15 mouse cellular contexts compared by ENCODE assay signal in the genomic region with DNA sequence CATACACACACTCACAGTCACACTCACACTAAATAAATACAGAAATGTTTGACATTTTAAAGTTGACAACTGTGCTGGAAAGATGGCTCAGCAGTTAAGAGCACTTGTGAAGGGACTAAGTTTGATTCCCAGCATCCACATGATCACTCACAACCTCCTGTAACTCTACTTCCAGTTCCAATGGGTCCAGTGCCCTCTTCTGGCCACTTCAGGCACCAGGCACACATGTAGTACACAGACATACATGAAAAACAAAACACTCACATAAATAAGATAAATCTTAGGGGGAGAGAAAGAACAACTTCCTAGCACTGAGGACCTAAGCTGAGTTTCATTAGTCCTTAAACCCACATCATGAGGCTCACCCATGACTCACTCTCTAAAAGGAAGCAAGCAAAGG.
DNase-seq lines count a peak whose midpoint lies in the region; ATAC-seq and TF ChIP-seq lines count a peak whose summit lies in the region.
"Had no signal": no experiment of that assay in that cellular context is flagged by ENCODE, and none has a peak within 500 bp of the region (broad histone marks: within the 10 kb centered on the region; RNA-seq: fewer than 3 reads in every experiment).

No protein-coding gene starts in this region.

- no peaks in the 10 kb centered on the region for H3K4me1 ChIP-seq in stomach, postnatal 0 days (replicated peaks; ENCODE audit: control insufficient read depth, insufficient read depth)
- H3K4me1 ChIP-seq: embryonic facial prominence, embryonic 13.5 days; forebrain, embryonic 12.5 days had no signal

- peak; percentile 51 for TF ChIP-seq CTCF in layer of hippocampus, adult 2 months (conservative IDR thresholded peaks at IDR 0.05)
- TF ChIP-seq CTCF in stomach, postnatal 0 days (IDR thresholded peaks at IDR 0.05; ENCODE audit: low read depth): peak; percentile 45

- H3K4me2 ChIP-seq in stomach, postnatal 0 days (replicated peaks; ENCODE audit: low read depth): no peak overlapping the region
- H3K4me2 ChIP-seq: embryonic facial prominence, embryonic 13.5 days; forebrain, embryonic 12.5 days; hindbrain, embryonic 14.5 days had no signal

- H3K27me3 ChIP-seq in stomach, postnatal 0 days (ENCODE audit: control insufficient read depth, insufficient read depth, low read length): no peaks in the 10 kb centered on the region
- H3K27me3 ChIP-seq: embryonic facial prominence, embryonic 13.5 days; forebrain, embryonic 12.5 days had no signal

- no peak overlapping the region for H3K27ac ChIP-seq in layer of hippocampus, adult 2 months
- no peak overlapping the region for H3K27ac ChIP-seq in stomach, postnatal 0 days (replicated peaks)
- H3K27ac ChIP-seq: embryonic facial prominence, embryonic 13.5 days; forebrain, embryonic 12.5 days; hindbrain, embryonic 14.5 days had no signal

- no peak for ATAC-seq in stomach, postnatal 0 days (ENCODE audit: low FRiP score, low TSS enrichment)
- ATAC-seq: midbrain, embryonic 16.5 days had no signal

- DNase-seq in layer of hippocampus, adult 2 months (ENCODE audit: low spot score in 2 of 2): no peak
- DNase-seq in layer of hippocampus, postnatal 36 days: no peak
- peak; percentile 39 for DNase-seq in thymus, postnatal 4 days
- DNase-seq in thymus, postnatal 10 days (ENCODE audit: low spot score in 2 of 2): no peak
- peak; percentile 25 for DNase-seq in NIH3T3 (ENCODE audit: low read depth)
- no peak for DNase-seq in stomach, postnatal 0 days (ENCODE audit: low spot score)
- DNase-seq in embryo, embryonic 11 days: no peak
- DNase-seq in right cerebral cortex, postnatal 25 days: no peak
- DNase-seq: cerebellum, postnatal 36 days; heart, postnatal 10 days; kidney, adult 18-20 months had no signal

- no peak overlapping the region for H3K9ac ChIP-seq in stomach, postnatal 0 days (ENCODE audit: low read length)
- H3K9ac ChIP-seq: embryonic facial prominence, embryonic 13.5 days; forebrain, embryonic 12.5 days; hindbrain, embryonic 14.5 days had no signal

- no peaks in the 10 kb centered on the region for H3K9me3 ChIP-seq in stomach, postnatal 0 days (ENCODE audit: control insufficient read depth, low read length)
- H3K9me3 ChIP-seq: forebrain, embryonic 12.5 days had no signal

- no peak overlapping the region for H3K4me3 ChIP-seq in layer of hippocampus, adult 2 months
- H3K4me3 ChIP-seq in stomach, postnatal 0 days (ENCODE audit: low read depth, low read length): no peak overlapping the region
- H3K4me3 ChIP-seq: embryonic facial prominence, embryonic 13.5 days; forebrain, embryonic 12.5 days had no signal

- no peaks in the 10 kb centered on the region for H3K36me3 ChIP-seq in stomach, postnatal 0 days (ENCODE audit: control insufficient read depth, insufficient read depth, low read length)
- H3K36me3 ChIP-seq: forebrain, embryonic 12.5 days had no signal

- no peak for TF ChIP-seq EP300 in stomach, postnatal 0 days (optimal IDR thresholded peaks at IDR 0.05)

Comparison
In these comparisons a context has a peak if more than half of its experiments do, and no peak if none do; other contexts are left out.
1. DNase-seq: peak in thymus, postnatal 4 days (single experiment) and NIH3T3 (single experiment); none in layer of hippocampus, adult 2 months (0 of 2), layer of hippocampus, postnatal 36 days (0 of 2), thymus, postnatal 10 days (0 of 2), stomach, postnatal 0 days (single experiment), embryo, embryonic 11 days (single experiment) and right cerebral cortex, postnatal 25 days (single experiment).